Mouse (Mus musculus) fat pad, adult 2 months (tissue): Measurements from ENCODE around the gene Add1.

Experiments
- DNase-seq: peaks from one replicate; pipeline ENCODE4 v3.0.0-alpha.2; 2011; ENCODE audit warnings: low read depth, low spot score; ENCODE audit errors: extremely low read depth

Add1 gene

GRCm38 (mm10) chr5:34661909-34662308 is 88.4 kb downstream of the Add1 start:
- DNase-seq: no peak

DNA sequence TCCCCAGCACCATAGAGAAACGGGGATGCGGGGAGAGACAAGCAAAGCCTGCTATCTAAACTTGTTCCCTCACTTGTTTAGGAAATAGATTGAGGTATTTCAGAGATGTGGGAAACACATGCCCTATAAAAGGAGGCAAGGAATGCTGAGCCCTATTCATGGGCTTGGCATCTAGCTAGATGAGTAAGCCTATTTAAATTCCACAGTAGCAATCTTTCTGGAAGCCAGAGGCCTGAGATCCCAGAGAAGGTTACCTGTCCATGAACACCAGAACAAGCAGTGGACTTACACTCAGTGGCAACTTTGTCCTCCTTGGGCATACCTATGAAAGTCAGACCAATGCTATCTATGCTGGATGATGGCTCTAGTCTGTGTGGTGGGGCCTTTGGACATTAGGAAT is 89.8 kb downstream of the Add1 start:
- DNase-seq: no peak

- no peak for DNase-seq
Observed at GRCm38 (mm10) chr5:34669493-34669892, 96.0 kb downstream of the Add1 start.

- DNase-seq: no peak
Observed at GRCm38 (mm10) chr5:34670280-34670679, 96.8 kb downstream of the Add1 start.
